Mouse (Mus musculus): Measurements from ENCODE around the gene Lpgat1.

GRCm38 (mm10) chr1:191693231-191693630, 24.4 kb upstream of the Lpgat1 start:
- no peak for TF ChIP-seq CTCF (IDR thresholded peaks at IDR 0.05; ENCODE audit: low read depth)
- TF ChIP-seq EP300 (IDR thresholded peaks at IDR 0.05; ENCODE audit: low read depth), result no peak
